Comparison of ENCODE assay signal across 23 mouse cellular contexts in the genomic region with DNA sequence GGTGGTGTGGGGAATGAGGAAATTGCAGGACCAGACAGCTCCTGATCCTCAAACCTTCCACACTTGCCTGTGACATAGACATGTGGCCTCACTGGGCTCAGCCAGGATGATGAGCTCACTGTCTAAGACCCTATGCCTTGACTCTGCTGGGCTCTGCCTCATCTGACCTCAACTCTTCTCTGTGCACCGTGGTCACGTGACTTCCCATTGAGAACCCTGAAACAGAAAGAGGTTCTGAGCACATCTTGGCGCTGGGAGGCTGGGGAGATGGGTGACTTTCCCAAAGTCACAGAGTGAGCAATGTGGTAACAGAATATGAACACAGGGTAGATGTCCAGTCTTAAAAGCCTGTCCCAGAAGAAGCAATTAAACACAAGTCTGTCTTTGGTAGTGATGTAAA. TPM values are rescaled to one million over a fixed set of nuclear protein-coding genes. Genes with fewer than 3 reads are reported as not detected.
DNase-seq lines count a peak whose midpoint lies in the region; ATAC-seq and TF ChIP-seq lines count a peak whose summit lies in the region.
"Had no signal": no experiment of that assay in that cellular context is flagged by ENCODE, and none has a peak within 500 bp of the region (broad histone marks: within the 10 kb centered on the region; RNA-seq: fewer than 3 reads in every experiment).

No protein-coding gene starts in this region.

- TF ChIP-seq CTCF in liver, postnatal 0 days (IDR thresholded peaks at IDR 0.05; ENCODE audit: low read depth): no peak
- no peak for TF ChIP-seq CTCF in bone marrow, adult 2 months (IDR thresholded peaks at IDR 0.05; ENCODE audit: control insufficient read depth, insufficient read depth, low read length)

- no peak for TF ChIP-seq POLR2A in bone marrow, adult 2 months (IDR thresholded peaks at IDR 0.05; ENCODE audit: borderline replicate concordance, control insufficient read depth, low read depth, low read length)

- no peak overlapping the region for H3K4me3 ChIP-seq in liver, postnatal 0 days (ENCODE audit: low read depth, low read length)
- no peak overlapping the region for H3K4me3 ChIP-seq in liver, embryonic 12.5 days
- no peak overlapping the region for H3K4me3 ChIP-seq in bone marrow, adult 2 months (replicated peaks; ENCODE audit: control insufficient read depth, low read depth, low read length)
- H3K4me3 ChIP-seq: embryonic facial prominence, embryonic 10.5 days; embryonic facial prominence, embryonic 12.5 days; forebrain, embryonic 13.5 days; forebrain, embryonic 15.5 days had no signal

- H3K4me1 ChIP-seq in liver, postnatal 0 days (ENCODE audit: insufficient read depth): no peaks in the 10 kb centered on the region
- no peaks in the 10 kb centered on the region for H3K4me1 ChIP-seq in liver, embryonic 12.5 days
- no peaks in the 10 kb centered on the region; the same call in 1 of the 2 replicates for H3K4me1 ChIP-seq in bone marrow, adult 2 months (ENCODE audit: control insufficient read depth, insufficient read depth, low read length)

- DNase-seq in liver, postnatal 0 days: no peak
- peak; percentile 12 to 19 for DNase-seq in B cell, adult 2 months
- DNase-seq in layer of hippocampus, adult 18-20 months (ENCODE audit: low spot score in 2 of 2): no peak
- DNase-seq: adrenal gland, adult 8-10 months; adrenal gland, postnatal 14 days; adrenal gland, postnatal 36 days; cerebellum, adult 11 months; cerebellum, adult 8-10 months; cerebellum, postnatal 14 days; cerebellum, postnatal 36 days; forebrain, postnatal 0 days had no signal

- ATAC-seq in liver, postnatal 0 days: peak; percentile 32; the same call in 1 of the 2 replicates
- ATAC-seq in liver, embryonic 12.5 days: no peak
- no peak for ATAC-seq in inflammation-experienced regulatory T-cells, adult 6 months
- ATAC-seq: activated CD4-positive, CD25-positive, alpha-beta regulatory T cell, adult 4 months; forebrain, embryonic 13.5 days; forebrain, embryonic 15.5 days; forebrain, postnatal 0 days; Patski had no signal

- TF ChIP-seq EP300 in liver, postnatal 0 days (IDR thresholded peaks at IDR 0.05; ENCODE audit: low read depth): no peak

- no peak overlapping the region; the same call in 1 of the 2 replicates for H3K4me2 ChIP-seq in liver, postnatal 0 days (ENCODE audit: low read depth, low read length)
- H3K4me2 ChIP-seq in liver, embryonic 12.5 days: no peak overlapping the region
- H3K4me2 ChIP-seq: embryonic facial prominence, embryonic 12.5 days; forebrain, embryonic 13.5 days; forebrain, embryonic 15.5 days had no signal

- peaks cover 11% of the 10 kb centered on the region; the same call in 1 of the 2 replicates for H3K27me3 ChIP-seq in liver, postnatal 0 days (ENCODE audit: insufficient read depth, low read length)
- H3K27me3 ChIP-seq in liver, embryonic 12.5 days (replicated peaks): peaks cover 57% of the 10 kb centered on the region

- H3K9me3 ChIP-seq in liver, postnatal 0 days (ENCODE audit: low read length): no peaks in the 10 kb centered on the region
- H3K9me3 ChIP-seq in liver, embryonic 12.5 days (replicated peaks): no peaks in the 10 kb centered on the region
- H3K9me3 ChIP-seq: embryonic facial prominence, embryonic 10.5 days; embryonic facial prominence, embryonic 12.5 days; forebrain, embryonic 13.5 days; forebrain, embryonic 15.5 days; G1E had no signal

- H3K36me3 ChIP-seq in liver, postnatal 0 days (replicated peaks; ENCODE audit: insufficient read depth, low read length): no peaks in the 10 kb centered on the region
- no peaks in the 10 kb centered on the region for H3K36me3 ChIP-seq in liver, embryonic 12.5 days
- H3K36me3 ChIP-seq: embryonic facial prominence, embryonic 10.5 days; embryonic facial prominence, embryonic 12.5 days; forebrain, embryonic 15.5 days; G1E had no signal

- H3K27ac ChIP-seq in liver, postnatal 0 days (ENCODE audit: low read depth): 0 out of 2 replicates have a peak overlapping the region, but pooled peaks have one; percentile 30
- H3K27ac ChIP-seq in liver, embryonic 12.5 days: no peak overlapping the region
- peak overlapping the region; percentile 25 for H3K27ac ChIP-seq in bone marrow, adult 2 months (ENCODE audit: control insufficient read depth, insufficient read depth, low read depth, low read length, poor library complexity)
- H3K27ac ChIP-seq: embryonic facial prominence, embryonic 10.5 days; embryonic facial prominence, embryonic 12.5 days; forebrain, embryonic 13.5 days; forebrain, embryonic 15.5 days had no signal

- H3K9ac ChIP-seq in liver, postnatal 0 days (replicated peaks): no peak overlapping the region
- no peak overlapping the region for H3K9ac ChIP-seq in liver, embryonic 12.5 days
- H3K9ac ChIP-seq: embryonic facial prominence, embryonic 12.5 days; forebrain, embryonic 13.5 days; forebrain, embryonic 15.5 days; forebrain, postnatal 0 days had no signal

- WGBS in liver, postnatal 0 days (ENCODE audit: insufficient replicate concordance): 62% methylated on average over 3 of the region's 3 CpGs
- 53% methylated on average over 3 of the region's 3 CpGs for WGBS in liver, embryonic 12.5 days (ENCODE audit: insufficient replicate concordance)
- WGBS in bone marrow, adult 2 months: 52% methylated on average over 3 of the region's 3 CpGs

RNA-seq across cellular contexts. Expression of a gene that starts 37.1 kb away (rescaled TPM):
- not detected in 2 replicates for polyA plus RNA-seq in liver, postnatal 0 days (2015; fragmentation: Nextera tagmentation; extraction: Ambion mirVana)
- 0.06 TPM in 1 of 2 replicates, not detected in the other for polyA plus RNA-seq in liver, embryonic 12.5 days (2016; fragmentation: Nextera tagmentation; extraction: Ambion mirVana)
- polyA plus RNA-seq in bone marrow, adult 2 months (2011; ENCODE audit: insufficient read depth, insufficient read length, low replicate concordance, missing spikeins): not detected in 2 replicates
- polyA plus RNA-seq in inflammation-experienced regulatory T-cells, adult 6 months (2017; shearing (Covaris generic)): not detected
- 10 to 100 TPM; 26.9 to 32.3 TPM for total RNA-seq in layer of hippocampus, adult 18-20 months (2021)
- total RNA-seq: common myeloid progenitor, adult 5-6 weeks had no signal
- polyA plus RNA-seq: activated CD4-positive, CD25-positive, alpha-beta regulatory T cell, adult 4 months; C2C12; embryonic facial prominence, embryonic 10.5 days; G1E had no signal

Comparison
In these comparisons a context has a peak if more than half of its experiments do, and no peak if none do; other contexts are left out.
1. DNase-seq: peak in B cell, adult 2 months (2 of 2); none in liver, postnatal 0 days (single experiment) and layer of hippocampus, adult 18-20 months (0 of 2).